Mouse (Mus musculus) WW6 (cell line): ENCODE results near the gene Nmi.

Experiments used
- DNase-seq: peaks from one replicate; pipeline ENCODE4 v3.0.0-alpha.2; 2013; ENCODE audit warnings: low read depth, low spot score

The Nmi gene

GRCm38 (mm10) chr2:51941832-51942231, 31.5 kb downstream of the Nmi start:
- no peak for DNase-seq

GRCm38 (mm10) chr2:51938750-51939149, 34.5 kb downstream of the Nmi start:
- DNase-seq = no peak

- DNase-seq = no peak
Measured at GRCm38 (mm10) chr2:51937004-51937403, 36.3 kb downstream of the Nmi start.

- no peak for DNase-seq
Measured at GRCm38 (mm10) chr2:51936585-51936984, 36.7 kb downstream of the Nmi start.

- DNase-seq = no peak
Measured at GRCm38 (mm10) chr2:51935921-51936320, 37.4 kb downstream of the Nmi start.

GRCm38 (mm10) chr2:51934574-51935334, 38.5 kb downstream of the Nmi start, which contains the start of gene Rbm43:
Gene Rbm43 (minus strand): TSS chr2:51935163.
- peak; percentile 70 for DNase-seq

GRCm38 (mm10) chr2:51933341-51934134, 39.8 kb downstream of the Nmi start:
- no peak for DNase-seq

- DNase-seq = no peak
Measured at GRCm38 (mm10) chr2:51931241-51931640, 42.1 kb downstream of the Nmi start.

GRCm38 (mm10) chr2:51914944-51915680, 58.2 kb downstream of the Nmi start:
- DNase-seq = peak; percentile 31

- DNase-seq = no peak
Measured at GRCm38 (mm10) chr2:51914532-51914931, 58.8 kb downstream of the Nmi start.

- DNase-seq = no peak
Measured at GRCm38 (mm10) chr2:51912740-51913139, 60.6 kb downstream of the Nmi start.

- no peak for DNase-seq
Measured at GRCm38 (mm10) chr2:51911864-51912263, 61.4 kb downstream of the Nmi start.

GRCm38 (mm10) chr2:51907538-51908110, 65.7 kb downstream of the Nmi start:
- DNase-seq = no peak

- no peak for DNase-seq
Measured at GRCm38 (mm10) chr2:51905637-51906036, 67.7 kb downstream of the Nmi start.
